Mouse (Mus musculus): ENCODE measurements around the gene Col13a1. TPM values are rescaled to one million over a fixed set of nuclear protein-coding genes. Genes with fewer than 3 reads are reported as not detected.

The Col13a1 gene
- polyA plus RNA-seq, 1 experiment = 0.43 TPM

DNA sequence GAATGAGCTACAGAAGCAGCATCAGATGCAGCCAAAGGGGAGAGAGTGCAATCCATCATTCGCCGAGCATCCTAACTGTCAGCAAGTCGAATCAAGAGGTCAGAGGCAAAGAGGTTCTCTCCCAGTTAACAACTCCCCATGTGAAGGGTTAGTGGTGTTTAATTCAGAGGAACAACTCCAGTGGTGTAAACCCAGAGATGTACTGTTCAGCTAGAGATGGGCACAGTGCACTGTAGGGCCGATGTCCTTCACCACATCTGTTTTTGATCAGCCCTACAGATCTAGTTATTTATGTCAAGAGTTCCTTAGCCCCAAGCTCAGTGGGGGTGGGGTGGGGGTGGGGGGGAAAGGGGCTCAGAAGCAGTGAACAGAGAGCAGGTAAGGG is 155.2 kb downstream of the Col13a1 start:
- peaks cover 8% of the 10 kb centered on the region; the same call in 1 of the 2 replicates for H3K4me1 ChIP-seq (ENCODE audit: control insufficient read depth, insufficient read depth, low read length)
- H3K27ac ChIP-seq (ENCODE audit: control insufficient read depth, insufficient read depth, low read depth, low read length) = no peak overlapping the region
- H3K36me3 ChIP-seq (ENCODE audit: control insufficient read depth, insufficient read depth, low read length) = no peaks in the 10 kb centered on the region

DNA sequence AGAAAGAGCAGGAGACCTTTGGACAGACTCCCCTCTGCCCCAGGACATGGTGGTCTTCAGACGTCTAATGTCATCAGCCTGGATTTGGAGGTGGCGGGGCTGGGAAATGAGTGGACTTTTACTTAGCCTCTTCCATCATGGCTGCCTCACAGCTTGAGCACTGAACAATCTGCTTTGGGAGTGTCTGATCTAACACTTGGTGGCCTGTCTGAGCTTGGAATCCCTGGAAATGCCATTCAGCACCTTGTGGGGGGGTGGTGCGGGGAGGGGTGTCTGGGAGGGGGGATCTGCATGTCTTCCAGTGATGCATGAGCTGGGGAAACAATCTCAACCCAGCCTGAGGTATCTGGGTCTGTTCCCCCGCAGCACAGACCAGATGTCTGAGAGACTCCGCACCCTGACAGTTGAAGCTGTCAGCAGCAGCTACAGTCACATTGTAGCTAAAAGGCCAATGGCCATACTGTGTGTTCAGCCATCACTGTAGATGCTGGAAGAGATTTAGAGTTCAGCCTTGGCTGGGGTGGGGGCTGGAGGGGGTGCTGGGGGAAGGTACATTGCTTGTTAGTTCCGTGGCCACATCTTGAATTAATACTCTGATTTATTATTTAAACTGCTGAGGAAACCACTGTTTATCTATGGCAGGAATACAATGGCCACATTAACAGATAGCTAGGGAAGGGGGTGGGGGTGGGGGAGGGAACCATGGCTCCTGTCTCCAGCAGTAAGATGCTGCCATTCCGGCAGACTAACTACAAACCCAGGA is 155.8 kb downstream of the Col13a1 start:
- H3K27ac ChIP-seq (ENCODE audit: control insufficient read depth, insufficient read depth, low read depth, low read length) = no peak overlapping the region

More for the DNA sequence above, 155.2 kb downstream of the Col13a1 start:
- H3K27me3 ChIP-seq (ENCODE audit: control insufficient read depth, insufficient read depth, low read length) = no peaks in the 10 kb centered on the region
- H3K4me3 ChIP-seq (ENCODE audit: control insufficient read depth, low read depth, low read length) = no peak overlapping the region
- TF ChIP-seq CTCF (IDR thresholded peaks at IDR 0.05; ENCODE audit: control insufficient read depth, insufficient read depth, insufficient replicate concordance, low read depth, low read length) (no peak), POLR2A (IDR thresholded peaks at IDR 0.05; ENCODE audit: control insufficient read depth, low read depth, low read length) (no peak)

GRCm38 (mm10) chr10:61820050-61820449 is 158.9 kb downstream of the Col13a1 start:
- no peak for TF ChIP-seq POLR2A (IDR thresholded peaks at IDR 0.05; ENCODE audit: control insufficient read depth, low read depth, low read length)
- peak; percentile 86 for TF ChIP-seq CTCF (IDR thresholded peaks at IDR 0.05; ENCODE audit: control insufficient read depth, insufficient read depth, insufficient replicate concordance, low read depth, low read length)
- no peaks in the 10 kb centered on the region for H3K36me3 ChIP-seq (ENCODE audit: control insufficient read depth, insufficient read depth, low read length)
- no peak overlapping the region for H3K4me3 ChIP-seq (ENCODE audit: control insufficient read depth, low read depth, low read length)
- no peak overlapping the region for H3K27ac ChIP-seq (ENCODE audit: control insufficient read depth, insufficient read depth, low read depth, low read length)
- no peaks in the 10 kb centered on the region for H3K27me3 ChIP-seq (ENCODE audit: control insufficient read depth, insufficient read depth, low read length)
- H3K4me1 ChIP-seq (ENCODE audit: control insufficient read depth, insufficient read depth, low read length) = no peaks in the 10 kb centered on the region

More for the DNA sequence above, 155.8 kb downstream of the Col13a1 start:
- Histone ChIP-seq H3K4me3 (ENCODE audit: control insufficient read depth, low read depth, low read length) (no peak overlapping the region), H3K27me3 (ENCODE audit: control insufficient read depth, insufficient read depth, low read length) (no peaks in the 10 kb centered on the region), H3K4me1 (ENCODE audit: control insufficient read depth, insufficient read depth, low read length) (peaks cover 8% of the 10 kb centered on the region; the same call in 1 of the 2 replicates), H3K36me3 (ENCODE audit: control insufficient read depth, insufficient read depth, low read length) (no peaks in the 10 kb centered on the region)
- TF ChIP-seq CTCF (IDR thresholded peaks at IDR 0.05; ENCODE audit: control insufficient read depth, insufficient read depth, insufficient replicate concordance, low read depth, low read length) (no peak), POLR2A (IDR thresholded peaks at IDR 0.05; ENCODE audit: control insufficient read depth, low read depth, low read length) (no peak)

GRCm38 (mm10) chr10:61811987-61812386 is 166.9 kb downstream of the Col13a1 start:
- H3K4me3 ChIP-seq (ENCODE audit: control insufficient read depth, low read depth, low read length) = no peak overlapping the region
- no peak for TF ChIP-seq POLR2A (IDR thresholded peaks at IDR 0.05; ENCODE audit: control insufficient read depth, low read depth, low read length)
- no peak for TF ChIP-seq CTCF (IDR thresholded peaks at IDR 0.05; ENCODE audit: control insufficient read depth, insufficient read depth, insufficient replicate concordance, low read depth, low read length)

GRCm38 (mm10) chr10:61798133-61798576 is 180.8 kb downstream of the Col13a1 start:
- Histone ChIP-seq H3K36me3 (ENCODE audit: control insufficient read depth, insufficient read depth, low read length) (no peaks in the 10 kb centered on the region), H3K4me1 (ENCODE audit: control insufficient read depth, insufficient read depth, low read length) (peaks cover 2% of the 10 kb centered on the region; the same call in 1 of the 2 replicates), H3K4me3 (ENCODE audit: control insufficient read depth, low read depth, low read length) (no peak overlapping the region), H3K27ac (ENCODE audit: control insufficient read depth, insufficient read depth, low read depth, low read length) (no peak overlapping the region), H3K27me3 (ENCODE audit: control insufficient read depth, insufficient read depth, low read length) (no peaks in the 10 kb centered on the region)
- no peak for TF ChIP-seq CTCF (IDR thresholded peaks at IDR 0.05; ENCODE audit: control insufficient read depth, insufficient read depth, insufficient replicate concordance, low read depth, low read length)
- TF ChIP-seq POLR2A (IDR thresholded peaks at IDR 0.05; ENCODE audit: control insufficient read depth, low read depth, low read length) = no peak

More at GRCm38 (mm10) chr10:61811987-61812386, 166.9 kb downstream of the Col13a1 start:
- Histone ChIP-seq H3K36me3 (ENCODE audit: control insufficient read depth, insufficient read depth, low read length) (no peaks in the 10 kb centered on the region), H3K4me1 (ENCODE audit: control insufficient read depth, insufficient read depth, low read length) (no peaks in the 10 kb centered on the region), H3K27ac (ENCODE audit: control insufficient read depth, insufficient read depth, low read depth, low read length) (no peak overlapping the region), H3K27me3 (ENCODE audit: control insufficient read depth, insufficient read depth, low read length) (no peaks in the 10 kb centered on the region)

DNA sequence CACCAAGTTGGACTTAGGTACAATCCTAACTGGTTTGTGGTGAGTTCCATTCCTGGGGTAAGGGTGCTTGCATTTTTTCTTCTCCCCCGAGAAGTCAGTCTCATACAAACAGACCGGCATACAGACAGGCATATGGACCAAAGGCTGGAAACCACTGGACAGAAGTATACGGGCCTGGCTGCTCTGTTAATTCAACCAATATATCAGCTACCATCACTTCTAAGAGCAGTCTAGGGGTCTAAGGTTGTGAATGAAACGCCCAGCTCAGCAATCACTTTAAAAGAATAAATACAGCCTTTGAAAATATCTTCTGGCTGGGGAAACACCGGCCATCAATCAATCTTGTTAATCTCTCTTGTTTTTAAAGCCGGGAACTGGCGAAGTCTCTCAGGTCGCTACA is 183.4 kb downstream of the Col13a1 start:
- Histone ChIP-seq H3K4me1 (ENCODE audit: control insufficient read depth, insufficient read depth, low read length) (peaks cover 2% of the 10 kb centered on the region; the same call in 1 of the 2 replicates), H3K27me3 (ENCODE audit: control insufficient read depth, insufficient read depth, low read length) (no peaks in the 10 kb centered on the region), H3K27ac (ENCODE audit: control insufficient read depth, insufficient read depth, low read depth, low read length) (no peak overlapping the region), H3K4me3 (ENCODE audit: control insufficient read depth, low read depth, low read length) (no peak overlapping the region), H3K36me3 (ENCODE audit: control insufficient read depth, insufficient read depth, low read length) (no peaks in the 10 kb centered on the region)
- TF ChIP-seq CTCF (IDR thresholded peaks at IDR 0.05; ENCODE audit: control insufficient read depth, insufficient read depth, insufficient replicate concordance, low read depth, low read length) (no peak), POLR2A (IDR thresholded peaks at IDR 0.05; ENCODE audit: control insufficient read depth, low read depth, low read length) (no peak)

GRCm38 (mm10) chr10:61794971-61795370 is 183.9 kb downstream of the Col13a1 start:
- Histone ChIP-seq H3K4me1 (ENCODE audit: control insufficient read depth, insufficient read depth, low read length) (peaks cover 2% of the 10 kb centered on the region; the same call in 1 of the 2 replicates), H3K4me3 (ENCODE audit: control insufficient read depth, low read depth, low read length) (no peak overlapping the region), H3K36me3 (ENCODE audit: control insufficient read depth, insufficient read depth, low read length) (no peaks in the 10 kb centered on the region), H3K27ac (ENCODE audit: control insufficient read depth, insufficient read depth, low read depth, low read length) (no peak overlapping the region), H3K27me3 (ENCODE audit: control insufficient read depth, insufficient read depth, low read length) (no peaks in the 10 kb centered on the region)
- TF ChIP-seq CTCF (IDR thresholded peaks at IDR 0.05; ENCODE audit: control insufficient read depth, insufficient read depth, insufficient replicate concordance, low read depth, low read length) (no peak), POLR2A (IDR thresholded peaks at IDR 0.05; ENCODE audit: control insufficient read depth, low read depth, low read length) (no peak)
